Mouse (Mus musculus): ENCODE measurements around the gene Kat6b.
A peak's percentile ranks its signal among the peaks of the same experiment; 100 is the strongest.
"Not testable (repeated sequence)": the region's sequence is repeated elsewhere in the genome, so short reads cannot be mapped to it uniquely, and the experiment has no call there.

Gene Kat6b

DNA sequence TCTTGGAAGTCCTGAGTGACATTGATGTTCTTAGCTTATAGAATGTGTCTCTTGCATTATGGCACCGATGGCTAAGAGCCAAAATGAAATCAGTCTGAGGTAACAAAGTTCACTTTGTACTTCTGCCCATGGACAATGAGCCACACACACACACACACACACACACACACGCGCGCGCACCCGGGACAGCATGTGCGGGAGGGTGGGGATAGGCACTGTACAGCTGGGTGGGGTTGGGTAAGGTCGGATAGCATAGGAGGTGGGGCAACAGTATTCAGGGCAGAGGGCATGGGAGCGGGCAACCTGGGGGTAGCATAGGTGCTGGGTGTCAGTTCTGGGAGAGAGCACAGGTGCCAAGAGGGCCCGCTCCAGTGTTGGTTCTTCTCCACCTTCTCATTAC lies 3.5 kb downstream of the Kat6b start:
- no peak for DNase-seq (ENCODE audit: low spot score)

- no peak for DNase-seq (ENCODE audit: low spot score)
Measured at GRCm38 (mm10) chr14:21485961-21486520, 4.8 kb downstream of the Kat6b start.

DNA sequence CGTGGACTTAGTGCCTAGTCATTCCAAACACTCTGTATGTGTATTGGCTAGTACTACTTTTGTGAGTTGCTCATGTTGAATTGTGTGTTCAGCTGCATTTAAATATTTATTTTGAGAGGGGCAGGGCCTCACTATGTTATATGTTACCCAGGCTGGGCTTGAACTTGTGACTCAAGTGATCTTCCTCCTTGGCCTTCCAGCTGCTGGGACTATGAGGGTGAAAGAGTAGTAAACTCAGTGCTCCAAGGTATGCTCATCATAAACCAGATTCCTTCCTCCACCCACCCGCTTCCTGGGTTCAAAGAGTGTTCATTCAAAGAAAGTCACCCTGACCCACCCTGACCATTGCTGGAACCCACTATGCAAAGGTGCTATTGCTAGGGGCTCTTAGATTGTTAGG lies 5.9 kb downstream of the Kat6b start:
- not testable (repeated sequence) for DNase-seq (ENCODE audit: low spot score)

DNA sequence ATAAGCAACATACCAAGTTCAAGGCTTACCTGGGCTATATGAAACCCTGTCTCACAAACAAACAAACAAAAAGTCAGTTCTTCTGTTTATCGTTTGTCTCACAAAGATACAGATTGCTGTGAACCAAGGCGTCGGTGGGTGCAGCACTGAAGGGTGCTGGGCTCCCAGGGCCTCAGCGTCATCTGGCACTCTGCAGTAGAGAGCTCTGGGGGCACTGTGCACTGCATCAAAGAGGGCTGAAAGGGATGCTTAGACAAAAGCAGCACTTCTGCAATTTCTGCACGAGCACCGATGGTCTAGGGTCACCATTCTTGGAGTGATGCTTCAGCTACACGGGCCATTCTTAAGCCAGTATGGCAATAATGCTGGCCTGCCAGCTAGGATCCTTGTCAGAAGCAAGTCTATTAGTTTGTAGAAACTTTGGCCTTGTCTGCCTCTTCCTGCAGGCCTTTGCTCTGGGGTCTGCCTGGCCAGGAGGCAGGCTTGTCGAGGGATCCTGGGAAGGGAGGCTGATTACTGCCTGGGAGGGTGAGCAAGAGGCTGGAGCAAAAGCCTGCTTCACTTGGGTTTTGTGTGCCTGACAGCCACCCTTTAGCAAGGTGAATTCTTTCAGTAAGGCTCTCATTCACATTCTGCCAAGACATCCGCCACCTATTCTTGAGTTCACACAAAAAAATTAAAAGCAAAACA lies 7.3 kb downstream of the Kat6b start:
- DNase-seq (ENCODE audit: low spot score), result not testable (repeated sequence)

DNA sequence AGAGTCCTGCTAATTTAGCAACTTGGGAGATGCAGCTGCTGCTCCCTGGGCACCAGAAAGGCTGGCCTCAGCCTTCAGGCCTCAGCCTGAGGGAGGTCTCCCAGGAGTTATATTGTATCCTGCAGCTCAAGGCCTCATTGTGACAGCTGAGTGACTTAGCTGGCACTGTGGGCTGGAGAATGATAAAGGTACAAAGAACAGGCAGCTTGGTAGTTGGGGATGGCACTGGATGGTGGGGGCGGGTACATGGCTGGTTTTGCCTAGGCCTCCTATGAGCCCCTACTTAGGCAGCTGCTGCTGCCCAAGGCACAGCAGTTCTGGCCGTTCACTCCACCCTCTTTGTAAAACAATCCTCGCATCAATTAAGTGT lies 7.9 kb downstream of the Kat6b start:
- DNase-seq (ENCODE audit: low spot score), result peak; percentile 74

GRCm38 (mm10) chr14:21490141-21490540 lies 8.9 kb downstream of the Kat6b start:
- DNase-seq (ENCODE audit: low spot score), result no peak

GRCm38 (mm10) chr14:21498361-21498996 lies 17.2 kb downstream of the Kat6b start:
- no peak for DNase-seq (ENCODE audit: low spot score)

DNA sequence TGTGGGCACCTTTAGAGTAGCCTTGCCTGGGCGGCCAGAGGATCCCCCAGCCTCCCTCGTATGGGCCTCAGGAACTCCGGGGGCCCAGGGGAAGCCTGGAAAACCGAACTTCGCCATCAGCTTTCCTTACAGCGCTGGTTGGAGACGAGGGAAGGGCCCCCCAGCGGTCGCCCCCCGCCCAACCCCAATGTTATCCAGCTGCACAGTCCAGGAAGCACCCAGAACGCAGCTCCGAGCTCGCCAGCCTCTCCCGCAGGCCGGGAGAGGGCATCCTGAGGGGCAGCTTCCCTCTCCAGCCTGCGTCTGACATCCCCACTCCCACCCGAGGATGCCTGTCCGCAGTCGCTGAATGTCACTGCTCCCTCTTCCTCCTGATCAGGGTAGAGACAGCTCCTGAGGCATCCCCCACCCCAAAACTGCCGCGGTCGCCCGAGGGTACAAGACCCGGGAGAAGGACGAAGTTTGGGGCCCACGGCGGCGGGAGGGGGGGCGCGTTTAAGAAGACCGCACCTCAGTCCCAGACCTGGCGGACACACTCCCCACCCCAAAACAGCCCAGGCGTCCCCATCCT lies 17.9 kb downstream of the Kat6b start:
- peak; percentile 59 for DNase-seq (ENCODE audit: low spot score)

GRCm38 (mm10) chr14:21499631-21500153 lies 18.5 kb downstream of the Kat6b start:
- DNase-seq (ENCODE audit: low spot score), result no peak

GRCm38 (mm10) chr14:21500154-21501047 lies 19.2 kb downstream of the Kat6b start:
- DNase-seq (ENCODE audit: low spot score), result peak; percentile 100

- DNase-seq (ENCODE audit: low spot score), result peak; percentile 92
Measured at GRCm38 (mm10) chr14:21501048-21501657, 19.9 kb downstream of the Kat6b start.

DNA sequence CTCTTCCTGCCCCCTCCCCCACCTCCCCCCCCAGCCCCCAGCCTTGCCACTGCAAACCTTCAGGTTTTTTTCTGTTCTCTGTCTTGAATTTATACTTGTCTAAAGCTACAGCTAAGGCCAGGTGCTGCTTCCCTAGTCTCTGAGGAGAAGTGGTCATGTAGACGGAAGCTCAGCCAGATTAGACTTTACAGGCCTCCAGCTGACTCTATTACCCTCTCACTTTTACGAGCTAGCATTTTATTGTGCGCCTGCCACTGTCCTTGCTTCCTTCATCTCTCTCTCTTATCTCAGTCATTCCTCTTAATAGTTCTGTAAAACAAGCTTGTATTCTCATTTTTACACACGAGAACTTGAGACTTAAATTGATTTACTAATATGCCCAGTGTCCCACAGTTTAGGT lies 23.8 kb downstream of the Kat6b start:
- no peak for DNase-seq (ENCODE audit: low spot score)

DNA sequence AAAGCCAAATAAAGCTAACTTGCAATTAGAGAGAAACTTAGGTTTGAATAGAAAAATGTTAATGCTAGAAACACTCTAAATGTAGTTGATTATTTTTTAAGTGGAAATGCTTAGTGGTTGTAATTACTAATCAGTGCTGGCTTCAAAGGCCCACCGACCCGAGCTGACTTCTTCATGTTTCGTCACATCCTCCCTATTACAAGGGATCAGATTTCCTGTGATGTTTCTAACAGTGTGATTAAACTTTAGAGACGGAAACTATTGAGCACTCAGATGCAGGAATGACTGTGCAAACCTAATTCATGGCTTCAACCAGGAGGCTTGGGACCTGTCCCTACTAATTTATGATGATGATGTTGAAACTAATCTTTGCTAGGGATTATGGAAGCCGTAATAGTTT lies 25.8 kb downstream of the Kat6b start:
- no peak for DNase-seq (ENCODE audit: low spot score)

DNA sequence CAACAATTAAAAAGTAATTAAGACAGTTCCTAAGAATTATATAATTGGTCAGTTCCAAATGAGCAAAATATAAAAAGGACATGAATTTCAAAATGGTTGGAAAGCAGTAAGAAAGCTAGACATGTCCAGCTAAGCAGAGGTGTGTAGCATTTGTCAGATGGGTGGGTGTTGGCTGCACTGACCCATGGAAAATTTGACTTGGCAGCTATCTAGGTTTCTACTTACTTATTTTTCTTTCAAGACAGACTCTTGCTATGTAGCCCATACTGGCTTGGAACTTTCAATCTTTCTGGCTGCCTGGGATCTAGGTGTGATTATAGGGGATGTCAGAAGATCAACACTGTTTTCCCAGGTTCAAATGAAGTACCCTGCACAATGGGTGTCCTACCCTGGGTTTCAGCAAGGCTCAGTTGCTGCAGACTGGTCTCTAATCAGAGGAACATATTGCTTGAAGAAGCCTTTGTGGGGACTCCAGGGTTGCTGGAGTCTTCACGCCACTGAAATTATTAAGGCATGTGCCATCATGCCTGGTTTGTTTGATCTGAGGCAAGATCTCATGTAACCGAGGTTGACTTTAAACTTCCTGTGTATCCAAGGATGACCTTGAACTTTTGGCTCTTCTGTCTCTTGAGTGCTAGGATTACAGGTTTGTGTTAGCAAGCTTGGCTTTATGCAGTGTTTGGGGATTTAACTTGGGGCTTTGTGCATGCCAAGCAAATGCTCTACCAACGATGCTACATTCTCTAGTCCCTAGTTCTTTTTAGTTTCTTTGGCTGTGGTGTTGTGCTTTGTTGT lies 28.1 kb downstream of the Kat6b start:
- DNase-seq (ENCODE audit: low spot score), result no peak

DNA sequence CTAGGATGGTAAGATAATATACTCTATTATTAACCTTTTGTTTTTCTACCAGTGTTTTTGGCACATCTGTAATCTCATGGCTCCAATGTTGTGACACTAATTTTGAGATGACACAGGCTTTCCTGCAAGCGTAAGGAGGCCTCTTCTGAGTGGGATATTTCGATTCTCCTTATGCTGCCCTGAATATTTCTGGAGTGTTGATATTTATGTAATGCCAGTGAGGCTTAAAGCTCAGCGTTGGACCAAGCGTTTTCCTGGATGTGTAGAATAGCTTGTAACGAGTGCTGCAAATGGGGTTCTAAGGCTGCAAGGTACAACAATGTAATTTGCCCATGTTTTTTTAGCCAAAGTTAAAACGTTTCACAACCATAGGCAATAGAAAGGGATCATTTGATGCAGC lies 30.2 kb downstream of the Kat6b start:
- no peak for DNase-seq (ENCODE audit: low spot score)

DNA sequence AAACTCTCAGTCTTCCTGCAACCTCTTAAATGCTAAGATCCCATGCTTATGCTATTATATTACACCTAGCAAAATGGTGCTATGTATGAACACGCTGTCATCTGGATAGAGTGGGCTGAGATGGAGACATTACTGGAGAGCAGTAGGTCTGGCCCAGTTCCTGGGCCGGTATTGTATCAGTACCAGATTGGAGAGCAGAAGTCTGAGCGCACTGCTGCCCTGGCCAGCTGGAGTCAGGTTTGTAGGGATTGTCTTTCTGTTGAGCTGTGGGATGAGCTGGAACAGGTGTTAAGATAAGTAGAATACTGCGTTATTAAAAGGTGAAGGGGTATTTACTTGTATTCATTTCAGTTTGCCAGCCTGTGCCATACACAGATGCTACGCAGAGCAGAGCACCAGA lies 34.3 kb downstream of the Kat6b start:
- DNase-seq (ENCODE audit: low spot score), result no peak

GRCm38 (mm10) chr14:21519307-21519706 lies 38.1 kb downstream of the Kat6b start:
- no peak for DNase-seq (ENCODE audit: low spot score)

DNA sequence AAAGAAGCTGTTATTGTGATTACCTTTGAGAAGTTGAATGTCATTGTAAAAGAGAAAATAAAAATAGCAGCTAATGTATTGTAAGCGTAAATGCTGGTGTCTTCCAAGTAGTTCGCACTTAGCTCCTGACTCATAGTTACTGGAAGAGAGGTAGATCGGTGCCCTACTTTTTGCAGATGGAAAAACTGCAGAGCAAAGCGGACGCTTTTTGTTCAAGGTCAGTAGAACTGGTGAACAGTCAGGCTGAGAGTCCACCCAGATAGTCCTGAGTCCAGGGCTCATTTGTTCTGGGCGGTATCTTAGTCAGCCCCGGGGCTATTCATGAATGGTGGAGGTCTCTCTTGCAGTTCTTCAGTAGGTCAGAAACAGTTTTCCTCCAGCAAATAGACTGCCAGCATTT lies 39.3 kb downstream of the Kat6b start:
- DNase-seq (ENCODE audit: low spot score), result no peak

DNA sequence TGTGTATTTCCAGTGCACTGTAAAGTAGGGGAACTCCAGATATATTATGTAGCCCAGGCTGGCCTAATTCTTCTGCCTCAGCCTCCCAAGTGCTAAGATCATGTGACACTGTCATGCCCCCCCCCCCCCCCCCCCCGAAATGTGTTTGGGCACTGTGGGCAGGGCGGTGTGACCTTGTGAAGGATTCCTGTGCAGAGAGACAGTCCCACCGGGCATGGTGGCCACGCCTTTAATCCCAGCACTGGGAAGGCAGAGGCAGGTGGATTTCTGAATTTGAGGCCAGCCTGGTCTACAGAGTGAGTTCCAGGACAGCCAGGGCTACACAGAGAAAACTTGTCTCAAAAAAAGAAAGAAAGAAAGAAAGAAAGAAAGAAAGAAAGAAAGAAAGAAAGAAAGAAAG lies 40.3 kb downstream of the Kat6b start:
- DNase-seq (ENCODE audit: low spot score), result not testable (repeated sequence)

DNA sequence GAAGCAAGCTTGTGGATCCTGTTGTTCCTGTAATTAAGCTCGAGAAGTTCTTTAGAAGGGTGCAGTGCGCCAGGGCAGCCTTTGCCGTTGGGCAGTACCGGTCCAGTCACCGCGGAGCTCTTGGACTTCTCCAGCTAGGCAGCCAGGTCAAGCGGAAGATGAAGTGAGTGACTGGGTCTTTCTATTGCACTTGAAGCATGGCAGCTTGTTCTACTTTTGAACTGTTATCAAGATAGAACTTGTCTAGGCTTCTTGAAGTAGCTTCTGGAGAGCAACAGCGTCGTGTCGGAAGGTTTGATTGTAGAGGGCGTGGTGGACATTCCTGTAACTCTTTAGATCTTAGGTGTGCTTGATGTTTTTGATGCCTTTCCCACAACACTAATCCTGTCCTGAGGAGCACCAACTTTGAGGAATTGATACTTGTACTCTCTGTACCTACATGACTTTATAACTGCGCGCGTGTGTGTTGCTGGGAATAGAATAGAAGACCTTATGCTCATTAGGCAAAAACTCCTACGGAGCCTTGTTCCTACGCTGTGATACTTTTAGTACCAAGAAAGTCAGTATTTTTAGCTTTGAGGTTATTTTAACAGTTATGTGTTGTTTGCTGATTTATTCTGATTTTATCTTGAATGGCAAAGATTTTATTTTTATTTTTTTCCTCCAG lies 41.2 kb downstream of the Kat6b start:
- no peak for DNase-seq (ENCODE audit: low spot score)
